Mouse (Mus musculus) heart, embryonic 12.5 days (tissue): Measurements from ENCODE around the gene Cd40. TPM values are rescaled to one million over a fixed set of nuclear protein-coding genes. Genes with fewer than 3 reads are reported as not detected.

ENCODE experiments used
- ATAC-seq: fragments of 200-750 bp; cut with Nextera tagmentation; 2 replicates; pipeline ENCODE4 v1.8.0; 2017; ENCODE audit warnings: moderate TSS enrichment, moderate library complexity; ENCODE audit not compliant: insufficient number of reproducible peaks, low FRiP score
- H3K27ac ChIP-seq: fragments of 300-500 bp; sonication (generic); 2 replicates; pipeline ENCODE4 v1.5.1; 2016; ENCODE audit warnings: mild to moderate bottlenecking, moderate library complexity; ENCODE audit not compliant: poor library complexity, severe bottlenecking
- H3K27me3 ChIP-seq: fragments of 300-500 bp; sonication (generic); replicated peaks from 2 replicates; pipeline ENCODE4 v1.6.1; 2016; ENCODE audit warnings: mild to moderate bottlenecking, moderate library complexity
- H3K36me3 ChIP-seq: fragments of 300-500 bp; sonication (generic); 2 replicates; pipeline ENCODE4 v1.6.1; 2016; ENCODE audit warnings: mild to moderate bottlenecking, moderate library complexity
- H3K4me1 ChIP-seq: fragments of 300-500 bp; sonication (generic); replicated peaks from 2 replicates; pipeline ENCODE4 v1.6.1; 2016; ENCODE audit warnings: mild to moderate bottlenecking
- H3K4me2 ChIP-seq: fragments of 300-500 bp; sonication (generic); 2 replicates; pipeline ENCODE4 v1.6.1; 2016; ENCODE audit warnings: mild to moderate bottlenecking, moderate library complexity
- H3K4me3 ChIP-seq: fragments of 300-500 bp; sonication (generic); 2 replicates; pipeline ENCODE4 v1.5.1; 2016; ENCODE audit warnings: mild to moderate bottlenecking
- H3K9ac ChIP-seq: fragments of 300-500 bp; sonication (generic); 2 replicates; pipeline ENCODE4 v1.6.1; 2016; ENCODE audit warnings: mild to moderate bottlenecking, moderate library complexity
- H3K9me3 ChIP-seq: fragments of 300-500 bp; sonication (generic); replicated peaks from 2 replicates; pipeline ENCODE4 v1.6.1; 2016; ENCODE audit warnings: mild to moderate bottlenecking, moderate library complexity
- WGBS: fragments of 180-500 bp; shearing (Covaris S2); methylation state at CpG from one replicate; pipeline ENCODE4 v1.1.7; 2016; 5-methylcytosine and 5-hydroxymethylcytosine counted together
- polyA plus RNA-seq: library from polyadenylated mRNA; unstranded; fragments of >200 nt; fragmentation: Nextera tagmentation; extraction: Ambion mirVana; gene quantifications from 2 replicates; pipeline ENCODE4 v1.2.1, GENCODE M21; 2016

Cd40 gene
- polyA plus RNA-seq, 1 experiment from 2014 or later, result 7.2 TPM

- H3K4me3 ChIP-seq, result no peak overlapping the region
- ATAC-seq, result no peak
- no peaks in the 10 kb centered on the region for H3K9me3 ChIP-seq
- no peak overlapping the region for H3K4me2 ChIP-seq
- no peaks in the 10 kb centered on the region for H3K36me3 ChIP-seq
- no peak overlapping the region for H3K27ac ChIP-seq
- WGBS, result 63% methylated on average over 8 of the region's 8 CpGs
- peaks cover 88% of the 10 kb centered on the region for H3K27me3 ChIP-seq
- H3K4me1 ChIP-seq, result peaks cover 12% of the 10 kb centered on the region; the same call in 1 of the 2 replicates
- no peak overlapping the region for H3K9ac ChIP-seq
Observed at GRCm38 (mm10) chr2:165078045-165078444, 22.6 kb downstream of the Cd40 start.

GRCm38 (mm10) chr2:165078605-165079004 is 23.2 kb downstream of the Cd40 start:
- Histone ChIP-seq H3K27ac (no peak overlapping the region), H3K27me3 (peaks cover 83% of the 10 kb centered on the region), H3K4me3 (no peak overlapping the region), H3K36me3 (no peaks in the 10 kb centered on the region), H3K9ac (no peak overlapping the region), H3K4me1 (peaks cover 8% of the 10 kb centered on the region; the same call in 1 of the 2 replicates), H3K4me2 (no peak overlapping the region), H3K9me3 (no peaks in the 10 kb centered on the region)
- 26% methylated on average over 10 of the region's 10 CpGs for WGBS
- ATAC-seq, result no peak

- Histone ChIP-seq H3K9me3 (no peaks in the 10 kb centered on the region), H3K9ac (no peak overlapping the region), H3K27ac (no peak overlapping the region), H3K27me3 (peaks cover 72% of the 10 kb centered on the region), H3K36me3 (no peaks in the 10 kb centered on the region), H3K4me2 (no peak overlapping the region), H3K4me3 (no peak overlapping the region), H3K4me1 (no peaks in the 10 kb centered on the region)
- ATAC-seq, result no peak
- 14% methylated on average over 9 of the region's 9 CpGs for WGBS
Observed at GRCm38 (mm10) chr2:165080657-165081056, 25.2 kb downstream of the Cd40 start.

GRCm38 (mm10) chr2:165081257-165081656 is 25.8 kb downstream of the Cd40 start:
- 11% methylated on average over 7 of the region's 7 CpGs for WGBS
- Histone ChIP-seq H3K36me3 (no peaks in the 10 kb centered on the region), H3K9me3 (no peaks in the 10 kb centered on the region), H3K9ac (no peak overlapping the region), H3K4me3 (no peak overlapping the region), H3K4me2 (no peak overlapping the region), H3K4me1 (no peaks in the 10 kb centered on the region), H3K27ac (no peak overlapping the region), H3K27me3 (peaks cover 72% of the 10 kb centered on the region)
- ATAC-seq, result no peak

- no peak overlapping the region for H3K4me2 ChIP-seq
- no peak for ATAC-seq
- no peaks in the 10 kb centered on the region for H3K4me1 ChIP-seq
- no peak overlapping the region for H3K4me3 ChIP-seq
- H3K27me3 ChIP-seq, result peaks cover 55% of the 10 kb centered on the region
- H3K27ac ChIP-seq, result no peak overlapping the region
- H3K9me3 ChIP-seq, result no peaks in the 10 kb centered on the region
- H3K36me3 ChIP-seq, result no peaks in the 10 kb centered on the region
- H3K9ac ChIP-seq, result no peak overlapping the region
- 80% methylated on average over 4 of the region's 4 CpGs for WGBS
Observed at GRCm38 (mm10) chr2:165086634-165087033, 31.2 kb downstream of the Cd40 start.

GRCm38 (mm10) chr2:165089470-165089869 is 34.0 kb downstream of the Cd40 start:
- Histone ChIP-seq H3K4me1 (no peaks in the 10 kb centered on the region), H3K27me3 (peaks cover 73% of the 10 kb centered on the region), H3K9me3 (no peaks in the 10 kb centered on the region), H3K9ac (no peak overlapping the region), H3K4me3 (no peak overlapping the region), H3K4me2 (no peak overlapping the region), H3K36me3 (no peaks in the 10 kb centered on the region), H3K27ac (no peak overlapping the region)
- 20% methylated on average over 14 of the region's 14 CpGs for WGBS
- no peak for ATAC-seq

- H3K4me1 ChIP-seq, result no peaks in the 10 kb centered on the region
- ATAC-seq, result no peak
- H3K4me3 ChIP-seq, result no peak within 1 kb of the TSS
- H3K36me3 ChIP-seq, result no peaks in the 10 kb centered on the region
- no peaks in the 10 kb centered on the region for H3K9me3 ChIP-seq
- no peak within 1 kb of the TSS for H3K9ac ChIP-seq
- 77% methylated on average over 2 of the region's 2 CpGs for WGBS
- H3K27ac ChIP-seq, result no peak within 1 kb of the TSS
- H3K4me2 ChIP-seq, result no peak within 1 kb of the TSS
- peaks cover 77% of the 10 kb centered on the region for H3K27me3 ChIP-seq
Observed at GRCm38 (mm10) chr2:165090650-165091049, 35.2 kb downstream of the Cd40 start, which contains the start of gene 1700025C18Rik. Gene 1700025C18Rik, minus strand, starts transcription at chr2:165090750.

- ATAC-seq, result no peak
- WGBS, result 74% methylated on average over 8 of the region's 8 CpGs
- H3K27me3 ChIP-seq, result peaks cover 80% of the 10 kb centered on the region
Observed at GRCm38 (mm10) chr2:165091433-165091965, 36.1 kb downstream of the Cd40 start.

GRCm38 (mm10) chr2:165092393-165092792 is 37.0 kb downstream of the Cd40 start:
- no peak overlapping the region for H3K27ac ChIP-seq
- H3K4me2 ChIP-seq, result no peak overlapping the region
- no peaks in the 10 kb centered on the region for H3K4me1 ChIP-seq
- H3K4me3 ChIP-seq, result no peak overlapping the region
- no peak overlapping the region for H3K9ac ChIP-seq
- ATAC-seq, result no peak
- no peaks in the 10 kb centered on the region for H3K36me3 ChIP-seq
- no peaks in the 10 kb centered on the region for H3K9me3 ChIP-seq
- WGBS, result 55% methylated on average over 7 of the region's 7 CpGs
- H3K27me3 ChIP-seq, result peaks cover 81% of the 10 kb centered on the region

More at GRCm38 (mm10) chr2:165091433-165091965, 36.1 kb downstream of the Cd40 start:
- Histone ChIP-seq H3K4me2 (no peak overlapping the region), H3K9me3 (no peaks in the 10 kb centered on the region), H3K4me1 (no peaks in the 10 kb centered on the region), H3K27ac (no peak overlapping the region), H3K36me3 (no peaks in the 10 kb centered on the region), H3K4me3 (no peak overlapping the region), H3K9ac (no peak overlapping the region)

GRCm38 (mm10) chr2:165096367-165096766 is 40.9 kb downstream of the Cd40 start:
- WGBS, result 10% methylated on average over 10 of the region's 10 CpGs
- H3K9me3 ChIP-seq, result no peaks in the 10 kb centered on the region
- H3K4me3 ChIP-seq, result no peak overlapping the region
- peaks cover 93% of the 10 kb centered on the region for H3K27me3 ChIP-seq
- H3K36me3 ChIP-seq, result no peaks in the 10 kb centered on the region
- ATAC-seq, result no peak
- H3K4me1 ChIP-seq, result peaks cover 13% of the 10 kb centered on the region
- H3K27ac ChIP-seq, result no peak overlapping the region
- H3K4me2 ChIP-seq, result no peak overlapping the region
- no peak overlapping the region for H3K9ac ChIP-seq

GRCm38 (mm10) chr2:165098861-165099260 is 43.4 kb downstream of the Cd40 start:
- H3K9me3 ChIP-seq, result no peaks in the 10 kb centered on the region
- H3K4me3 ChIP-seq, result no peak overlapping the region
- H3K4me1 ChIP-seq, result peaks cover 13% of the 10 kb centered on the region
- no peak overlapping the region for H3K9ac ChIP-seq
- H3K27me3 ChIP-seq, result peaks cover 97% of the 10 kb centered on the region
- no peak overlapping the region for H3K27ac ChIP-seq
- no peak for ATAC-seq
- no peaks in the 10 kb centered on the region for H3K36me3 ChIP-seq
- WGBS, result 81% methylated on average over 3 of the region's 3 CpGs
- no peak overlapping the region for H3K4me2 ChIP-seq

GRCm38 (mm10) chr2:165100749-165101148 is 45.3 kb downstream of the Cd40 start:
- no peak overlapping the region for H3K4me2 ChIP-seq
- H3K4me3 ChIP-seq, result no peak overlapping the region
- no peaks in the 10 kb centered on the region for H3K9me3 ChIP-seq
- no peaks in the 10 kb centered on the region for H3K36me3 ChIP-seq
- H3K4me1 ChIP-seq, result peaks cover 13% of the 10 kb centered on the region
- peak; percentile 45; the same call in 1 of the 2 replicates for ATAC-seq
- H3K9ac ChIP-seq, result no peak overlapping the region
- peaks cover 98% of the 10 kb centered on the region for H3K27me3 ChIP-seq
- no peak overlapping the region for H3K27ac ChIP-seq
- under 1% methylated on average over 6 of the region's 6 CpGs for WGBS
